Mouse (Mus musculus): ENCODE results near the gene Nags. TPM values are rescaled to one million over a fixed set of nuclear protein-coding genes. Genes with fewer than 3 reads are reported as not detected.

The Nags gene
- 0.08 and 0.13 TPM in 2 replicates for polyA plus RNA-seq (2014; fragmentation: Nextera tagmentation; extraction: Ambion mirVana)

DNA sequence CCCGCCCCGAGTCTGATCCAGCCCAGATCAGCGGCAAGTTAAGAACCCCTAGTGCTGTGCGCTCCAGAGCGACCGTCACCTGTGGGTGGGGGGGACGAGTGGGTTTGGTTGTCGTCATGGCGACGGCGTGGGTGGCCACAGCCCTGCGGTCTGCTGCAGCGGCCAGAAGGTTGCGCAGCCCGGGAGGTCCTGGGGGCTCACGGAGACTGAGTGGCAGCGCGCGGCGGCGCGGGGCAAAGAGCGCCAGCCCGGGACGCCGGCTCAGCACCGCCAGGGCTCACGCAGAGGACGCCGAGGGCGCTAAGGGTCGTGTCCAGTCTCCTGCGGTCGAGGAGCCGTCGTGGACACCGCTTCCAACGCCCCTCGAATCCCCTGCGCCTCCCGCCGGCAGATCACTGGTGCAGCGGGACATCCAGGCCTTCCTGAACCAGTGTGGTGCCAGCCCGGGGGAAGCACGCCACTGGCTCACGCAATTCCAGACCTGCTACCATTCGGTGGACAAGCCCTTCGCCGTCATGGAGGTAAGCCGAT is at the start of gene Nags:
Gene Nags, plus strand, starts transcription at position 43 of the 531 bp plus-strand sequence.
- H3K27me3 ChIP-seq (ENCODE audit: control insufficient read depth, insufficient read depth, low read length) = peaks cover 54% of the 10 kb centered on the region
- no peaks in the 10 kb centered on the region for H3K36me3 ChIP-seq (ENCODE audit: control insufficient read depth, insufficient read depth, low read length)
- H3K9me3 ChIP-seq (ENCODE audit: control insufficient read depth, low read length) = no peaks in the 10 kb centered on the region
- DNase-seq (ENCODE audit: low spot score) (peak; percentile 61), ATAC-seq (ENCODE audit: insufficient number of reproducible peaks, low FRiP score, low TSS enrichment, low read depth) (0 out of 2 replicates have a peak, but pooled peaks have one; percentile 49)
- peak within 1 kb of the TSS; percentile 34 for H3K9ac ChIP-seq (ENCODE audit: low read length)
- H3K4me2 ChIP-seq (ENCODE audit: low read depth, severe bottlenecking) = peak within 1 kb of the TSS; percentile 63
- peaks cover 9% of the 10 kb centered on the region for H3K4me1 ChIP-seq (ENCODE audit: control insufficient read depth, insufficient read depth, low read length)
- peak within 1 kb of the TSS; percentile 29 for H3K4me3 ChIP-seq (ENCODE audit: low read depth, low read length)
- under 1% methylated on average over 40 of the region's 50 CpGs for WGBS
- no peak within 1 kb of the TSS for H3K27ac ChIP-seq (replicated peaks; ENCODE audit: low read depth, low read length)

DNA sequence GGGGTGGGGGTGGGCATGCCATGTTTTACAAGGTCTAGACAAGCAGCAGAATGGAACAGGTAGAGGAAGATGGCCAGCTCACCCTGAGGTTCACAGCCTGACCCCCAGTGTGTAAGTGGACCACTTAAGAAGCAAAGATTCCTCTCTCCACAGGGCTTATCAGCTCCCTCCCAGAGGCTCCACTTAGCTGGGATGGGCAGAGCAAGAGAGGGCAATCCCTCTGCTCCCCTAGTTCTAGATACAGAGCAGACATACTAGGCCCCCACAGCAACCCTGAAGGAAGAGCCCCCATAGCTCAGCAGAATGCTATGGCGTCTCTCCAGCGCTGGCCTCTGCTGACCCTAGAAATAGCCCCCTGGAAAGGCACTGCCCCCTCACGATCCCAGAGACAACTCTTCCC is 49.6 kb upstream of the Nags start:
- H3K9me3 ChIP-seq (ENCODE audit: control insufficient read depth, low read length) = no peaks in the 10 kb centered on the region
- no peaks in the 10 kb centered on the region for H3K36me3 ChIP-seq (ENCODE audit: control insufficient read depth, insufficient read depth, low read length)
- 0 out of 2 replicates have a peak, but pooled peaks cover 3% of the 10 kb centered on the region for H3K27me3 ChIP-seq (ENCODE audit: control insufficient read depth, insufficient read depth, low read length)
- no peak overlapping the region for H3K4me3 ChIP-seq (ENCODE audit: low read depth, low read length)
- H3K4me1 ChIP-seq (ENCODE audit: control insufficient read depth, insufficient read depth, low read length) = peaks cover 9% of the 10 kb centered on the region
- no peak for ATAC-seq (ENCODE audit: insufficient number of reproducible peaks, low FRiP score, low TSS enrichment, low read depth)
- 81% methylated on average over 3 of the region's 3 CpGs for WGBS
- H3K4me2 ChIP-seq (ENCODE audit: low read depth, severe bottlenecking) = no peak overlapping the region
- H3K9ac ChIP-seq (ENCODE audit: low read length) = no peak overlapping the region
- DNase-seq (ENCODE audit: low spot score) = no peak
- no peak overlapping the region for H3K27ac ChIP-seq (replicated peaks; ENCODE audit: low read depth, low read length)

DNA sequence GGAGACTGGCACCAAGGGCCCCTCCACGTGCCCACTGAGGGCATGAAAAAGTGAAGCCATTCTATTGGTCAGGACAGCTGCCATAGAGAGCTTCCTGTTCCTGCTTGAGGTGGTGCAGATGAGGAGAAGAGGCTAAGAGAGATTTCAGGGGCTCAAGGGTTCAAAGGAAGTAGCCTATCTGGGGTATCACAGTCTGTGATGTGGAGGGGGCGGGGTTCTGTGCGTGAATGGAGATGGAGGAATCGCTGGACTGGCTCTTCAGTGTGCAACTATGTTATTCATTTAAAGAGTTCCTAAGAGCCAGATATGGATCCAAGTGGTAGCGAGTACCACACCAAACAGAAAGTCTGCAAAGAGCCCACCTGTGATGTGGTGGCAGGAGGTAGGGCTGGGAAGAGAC is 48.9 kb upstream of the Nags start:
- Histone ChIP-seq H3K9ac (ENCODE audit: low read length) (no peak overlapping the region; the same call in 1 of the 2 replicates), H3K36me3 (ENCODE audit: control insufficient read depth, insufficient read depth, low read length) (no peaks in the 10 kb centered on the region), H3K27me3 (ENCODE audit: control insufficient read depth, insufficient read depth, low read length) (0 out of 2 replicates have a peak, but pooled peaks cover 3% of the 10 kb centered on the region), H3K4me2 (ENCODE audit: low read depth, severe bottlenecking) (peak overlapping the region; percentile 39), H3K27ac (replicated peaks; ENCODE audit: low read depth, low read length) (no peak overlapping the region), H3K9me3 (ENCODE audit: control insufficient read depth, low read length) (no peaks in the 10 kb centered on the region), H3K4me1 (ENCODE audit: control insufficient read depth, insufficient read depth, low read length) (peaks cover 9% of the 10 kb centered on the region), H3K4me3 (ENCODE audit: low read depth, low read length) (no peak overlapping the region)
- DNase-seq (ENCODE audit: low spot score) (no peak), ATAC-seq (ENCODE audit: insufficient number of reproducible peaks, low FRiP score, low TSS enrichment, low read depth) (0 out of 2 replicates have a peak, but pooled peaks have one; percentile 14)
- WGBS = 73% methylated on average over 5 of the region's 5 CpGs

DNA sequence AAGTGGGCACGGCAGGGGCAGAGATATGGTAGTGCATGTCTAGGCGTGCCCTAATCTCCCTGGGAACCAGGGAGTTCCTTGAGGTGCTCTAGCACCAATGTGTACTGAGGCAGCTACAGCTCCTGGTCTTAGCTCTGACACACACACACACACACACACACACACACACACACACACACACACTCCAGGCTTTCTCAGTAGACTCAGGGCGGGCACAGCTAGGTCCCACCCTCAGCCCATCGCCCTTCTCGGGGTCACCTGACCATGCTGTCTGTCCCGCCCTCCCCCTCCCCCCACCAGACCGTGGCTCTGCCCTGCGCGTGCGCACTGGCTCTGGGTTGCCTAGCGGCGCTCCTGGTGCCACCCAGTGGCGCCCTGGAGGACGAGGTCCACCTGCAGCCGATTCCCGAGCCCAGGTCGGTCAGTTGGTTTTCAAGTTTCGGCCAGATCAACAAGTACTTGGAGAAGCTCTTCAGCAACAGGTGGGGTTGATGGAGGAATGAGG is 48.4 kb upstream of the Nags start:
- no peak overlapping the region for H3K27ac ChIP-seq (replicated peaks; ENCODE audit: low read depth, low read length)
- peak; percentile 90 for DNase-seq (ENCODE audit: low spot score)
- no peaks in the 10 kb centered on the region for H3K36me3 ChIP-seq (ENCODE audit: control insufficient read depth, insufficient read depth, low read length)
- peak overlapping the region; percentile 15; the same call in 1 of the 2 replicates for H3K4me3 ChIP-seq (ENCODE audit: low read depth, low read length)
- H3K4me1 ChIP-seq (ENCODE audit: control insufficient read depth, insufficient read depth, low read length) = peaks cover 10% of the 10 kb centered on the region
- 7% methylated on average over 18 of the region's 18 CpGs for WGBS
- H3K9ac ChIP-seq (ENCODE audit: low read length) = no peak overlapping the region; the same call in 1 of the 2 replicates
- peak; percentile 66 for ATAC-seq (ENCODE audit: insufficient number of reproducible peaks, low FRiP score, low TSS enrichment, low read depth)
- H3K9me3 ChIP-seq (ENCODE audit: control insufficient read depth, low read length) = no peaks in the 10 kb centered on the region
- H3K27me3 ChIP-seq (ENCODE audit: control insufficient read depth, insufficient read depth, low read length) = 0 out of 2 replicates have a peak, but pooled peaks cover 3% of the 10 kb centered on the region
- H3K4me2 ChIP-seq (ENCODE audit: low read depth, severe bottlenecking) = peak overlapping the region; percentile 39

DNA sequence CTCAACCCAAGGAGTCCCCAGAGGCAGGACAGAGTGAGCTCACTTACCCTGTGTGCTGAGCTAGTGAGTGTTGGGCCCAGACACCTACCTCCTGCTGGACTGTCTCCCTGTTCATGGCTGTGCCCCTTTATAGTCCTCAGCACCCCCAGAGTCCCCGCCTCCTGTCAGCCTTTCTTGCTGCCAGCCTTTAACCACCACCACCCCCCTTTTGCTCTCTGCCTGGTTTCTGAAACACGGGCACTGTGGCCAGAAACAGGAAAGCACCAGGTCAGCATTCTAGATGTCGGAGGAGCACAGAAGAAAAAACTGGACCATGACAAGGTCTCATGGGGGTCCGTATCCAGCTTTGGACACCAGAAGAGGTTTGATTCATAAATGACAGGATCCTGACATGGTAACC is 44.1 kb upstream of the Nags start, which contains the start of gene Ppy:
Gene Ppy, minus strand, starts transcription at position 101 of the 400 bp plus-strand sequence.
- Histone ChIP-seq H3K27ac (replicated peaks; ENCODE audit: low read depth, low read length) (no peak within 1 kb of the TSS), H3K27me3 (ENCODE audit: control insufficient read depth, insufficient read depth, low read length) (peaks cover 21% of the 10 kb centered on the region), H3K36me3 (ENCODE audit: control insufficient read depth, insufficient read depth, low read length) (no peaks in the 10 kb centered on the region), H3K9ac (ENCODE audit: low read length) (no peak within 1 kb of the TSS), H3K4me2 (ENCODE audit: low read depth, severe bottlenecking) (no peak within 1 kb of the TSS), H3K4me3 (ENCODE audit: low read depth, low read length) (no peak within 1 kb of the TSS), H3K4me1 (ENCODE audit: control insufficient read depth, insufficient read depth, low read length) (peaks cover 12% of the 10 kb centered on the region), H3K9me3 (ENCODE audit: control insufficient read depth, low read length) (no peaks in the 10 kb centered on the region)
- no peak for ATAC-seq (ENCODE audit: insufficient number of reproducible peaks, low FRiP score, low TSS enrichment, low read depth)
- DNase-seq (ENCODE audit: low spot score) = no peak
- WGBS = 77% methylated on average over 4 of the region's 4 CpGs

DNA sequence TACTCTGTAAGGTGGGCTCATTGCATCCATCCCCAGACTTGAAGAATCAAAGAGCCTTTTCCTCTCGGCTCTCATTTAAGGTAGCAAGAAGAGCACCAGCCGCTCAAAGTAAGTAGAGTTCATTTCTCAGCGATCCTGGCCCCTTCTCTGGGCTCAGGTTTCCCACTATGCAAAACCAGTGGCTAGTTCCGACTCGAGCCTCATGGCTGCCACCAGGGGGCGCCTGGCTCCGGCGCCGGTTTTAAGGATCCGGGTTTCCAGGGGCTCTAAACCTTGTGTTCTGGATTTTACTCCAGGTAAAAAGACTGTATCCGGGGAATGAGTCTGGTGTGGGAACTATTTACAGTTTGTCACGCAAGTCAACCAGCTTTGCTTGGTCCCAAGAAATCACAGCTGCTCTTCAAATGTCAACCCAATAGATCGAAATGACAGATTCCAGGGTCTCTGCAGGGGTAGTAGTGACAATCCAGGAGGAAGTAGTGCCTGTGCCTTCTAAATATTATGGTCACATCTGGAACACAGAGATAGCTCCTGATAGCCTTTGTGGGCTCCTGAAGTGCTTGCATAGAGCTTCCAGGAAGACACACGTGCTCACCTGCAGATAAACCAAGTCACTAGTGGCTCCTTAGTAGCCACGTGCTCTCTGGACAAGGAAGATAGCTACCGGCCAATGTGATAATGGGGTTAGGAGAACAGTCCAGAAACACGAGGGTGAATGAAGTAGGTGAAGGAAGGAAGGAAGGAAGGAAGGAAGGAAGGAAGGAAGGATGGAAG is 42.6 kb upstream of the Nags start:
- Histone ChIP-seq H3K4me3 (ENCODE audit: low read depth, low read length) (no peak overlapping the region), H3K27ac (replicated peaks; ENCODE audit: low read depth, low read length) (no peak overlapping the region), H3K9ac (ENCODE audit: low read length) (no peak overlapping the region), H3K4me2 (ENCODE audit: low read depth, severe bottlenecking) (no peak overlapping the region), H3K27me3 (ENCODE audit: control insufficient read depth, insufficient read depth, low read length) (peaks cover 34% of the 10 kb centered on the region), H3K4me1 (ENCODE audit: control insufficient read depth, insufficient read depth, low read length) (0 out of 2 replicates have a peak, but pooled peaks cover 3% of the 10 kb centered on the region), H3K36me3 (ENCODE audit: control insufficient read depth, insufficient read depth, low read length) (no peaks in the 10 kb centered on the region), H3K9me3 (ENCODE audit: control insufficient read depth, low read length) (no peaks in the 10 kb centered on the region)
- WGBS = 20% methylated on average over 17 of the region's 17 CpGs
- DNase-seq (ENCODE audit: low spot score) (peak; percentile 87), ATAC-seq (ENCODE audit: insufficient number of reproducible peaks, low FRiP score, low TSS enrichment, low read depth) (no peak)

DNA sequence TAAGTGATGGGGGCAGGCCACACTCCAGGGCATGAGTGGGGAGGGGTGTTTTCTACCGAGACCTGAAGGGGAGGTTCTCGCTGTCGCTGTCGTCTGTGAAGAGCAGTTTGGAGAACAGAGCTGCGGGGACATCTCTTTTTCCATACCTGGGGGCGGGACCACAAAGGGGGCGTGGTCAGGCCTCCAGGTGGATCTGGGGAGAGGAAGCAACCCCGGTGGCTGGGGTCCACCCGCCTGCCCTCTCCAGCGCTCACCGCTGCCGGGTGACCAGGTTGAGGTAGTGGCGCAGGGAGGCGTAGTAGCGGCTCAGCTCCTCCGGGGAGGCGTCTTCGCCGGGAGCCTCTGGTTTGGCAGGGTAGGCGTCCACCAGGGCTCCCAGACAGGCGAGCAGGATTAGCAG is 38.4 kb upstream of the Nags start:
- WGBS = 1% methylated on average over 21 of the region's 21 CpGs
- Histone ChIP-seq H3K27me3 (ENCODE audit: control insufficient read depth, insufficient read depth, low read length) (peaks cover 48% of the 10 kb centered on the region), H3K9ac (ENCODE audit: low read length) (no peak overlapping the region), H3K27ac (replicated peaks; ENCODE audit: low read depth, low read length) (no peak overlapping the region), H3K9me3 (ENCODE audit: control insufficient read depth, low read length) (no peaks in the 10 kb centered on the region; the same call in 1 of the 2 replicates), H3K4me1 (ENCODE audit: control insufficient read depth, insufficient read depth, low read length) (0 out of 2 replicates have a peak, but pooled peaks cover 3% of the 10 kb centered on the region), H3K4me2 (ENCODE audit: low read depth, severe bottlenecking) (no peak overlapping the region), H3K4me3 (ENCODE audit: low read depth, low read length) (no peak overlapping the region), H3K36me3 (ENCODE audit: control insufficient read depth, insufficient read depth, low read length) (no peaks in the 10 kb centered on the region)
- ATAC-seq (ENCODE audit: insufficient number of reproducible peaks, low FRiP score, low TSS enrichment, low read depth) (no peak), DNase-seq (ENCODE audit: low spot score) (peak; percentile 31)

DNA sequence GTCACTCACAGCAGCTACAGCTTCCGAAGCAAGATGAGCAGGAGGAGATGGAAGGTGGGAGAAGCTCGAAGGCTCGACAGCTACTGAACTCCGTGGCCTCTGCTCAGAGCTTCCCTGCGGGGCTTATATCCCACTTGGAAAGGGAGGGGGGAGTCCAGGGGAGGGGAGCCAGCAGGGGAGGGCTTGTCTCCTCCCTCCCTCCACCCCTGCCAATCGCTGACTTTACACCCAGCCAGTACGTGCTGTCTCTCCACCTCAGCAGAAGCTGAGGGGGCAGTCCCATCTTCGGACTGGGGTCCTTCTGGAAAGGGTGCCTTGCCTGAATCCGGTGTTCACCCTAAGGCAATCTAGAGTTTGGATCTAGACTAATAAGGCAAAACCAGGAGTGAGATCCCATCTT is 37.6 kb upstream of the Nags start, which contains the start of gene Pyy:
Gene Pyy, minus strand, starts transcription at position 101 of the 400 bp plus-strand sequence.
- no peaks in the 10 kb centered on the region for H3K4me1 ChIP-seq (ENCODE audit: control insufficient read depth, insufficient read depth, low read length)
- no peak for DNase-seq (ENCODE audit: low spot score)
- H3K27me3 ChIP-seq (ENCODE audit: control insufficient read depth, insufficient read depth, low read length) = peaks cover 48% of the 10 kb centered on the region
- no peak within 1 kb of the TSS for H3K4me2 ChIP-seq (ENCODE audit: low read depth, severe bottlenecking)
- H3K36me3 ChIP-seq (ENCODE audit: control insufficient read depth, insufficient read depth, low read length) = no peaks in the 10 kb centered on the region
- no peak within 1 kb of the TSS for H3K9ac ChIP-seq (ENCODE audit: low read length)
- H3K4me3 ChIP-seq (ENCODE audit: low read depth, low read length) = no peak within 1 kb of the TSS
- H3K27ac ChIP-seq (replicated peaks; ENCODE audit: low read depth, low read length) = no peak within 1 kb of the TSS
- no peaks in the 10 kb centered on the region; the same call in 1 of the 2 replicates for H3K9me3 ChIP-seq (ENCODE audit: control insufficient read depth, low read length)
- no peak for ATAC-seq (ENCODE audit: insufficient number of reproducible peaks, low FRiP score, low TSS enrichment, low read depth)
- 13% methylated on average over 9 of the region's 9 CpGs for WGBS
